Mouse (Mus musculus): ENCODE measurements around the gene Entpd2.

Entpd2 gene

GRCm38 (mm10) chr2:25395721-25396596, at the start of gene Entpd2:
Gene Entpd2, plus strand, starts transcription at chr2:25395874.
- DNase-seq (ENCODE audit: low spot score in 2 of 2) = no peak

- DNase-seq (ENCODE audit: low spot score in 2 of 2) = no peak
These were observed 47.5 kb upstream of the Entpd2 start for GRCm38 (mm10) chr2:25348162-25348561.

- DNase-seq (ENCODE audit: low spot score in 2 of 2) = no peak
These were observed 46.2 kb upstream of the Entpd2 start for GRCm38 (mm10) chr2:25349499-25349898.

- DNase-seq (ENCODE audit: low spot score in 2 of 2) = no peak
These were observed 45.0 kb upstream of the Entpd2 start for GRCm38 (mm10) chr2:25350701-25351100.

- DNase-seq (ENCODE audit: low spot score in 2 of 2) = no peak
These were observed 41.5 kb upstream of the Entpd2 start for GRCm38 (mm10) chr2:25354211-25354610.

GRCm38 (mm10) chr2:25355419-25356066, 40.1 kb upstream of the Entpd2 start:
- DNase-seq (ENCODE audit: low spot score in 2 of 2) = no peak

- peak; percentile 62 to 80 for DNase-seq (ENCODE audit: low spot score in 2 of 2)
These were observed 39.2 kb upstream of the Entpd2 start, which contains the start of gene Dpp7 for GRCm38 (mm10) chr2:25356208-25357079. Gene Dpp7, minus strand, starts transcription at chr2:25356359.

- no peak for DNase-seq (ENCODE audit: low spot score in 2 of 2)
These were observed 35.8 kb upstream of the Entpd2 start for GRCm38 (mm10) chr2:25359848-25360247.

- DNase-seq (ENCODE audit: low spot score in 2 of 2) = no peak
These were observed 32.0 kb upstream of the Entpd2 start for GRCm38 (mm10) chr2:25363478-25364178.

- no peak for DNase-seq (ENCODE audit: low spot score in 2 of 2)
These were observed 31.4 kb upstream of the Entpd2 start for GRCm38 (mm10) chr2:25364313-25364712.

- no peak for DNase-seq (ENCODE audit: low spot score in 2 of 2)
These were observed 30.9 kb upstream of the Entpd2 start for GRCm38 (mm10) chr2:25364761-25365090.

- peak; percentile 46 to 65 for DNase-seq (ENCODE audit: low spot score in 2 of 2)
These were observed 30.4 kb upstream of the Entpd2 start, which contains the start of gene Uap1l1 for GRCm38 (mm10) chr2:25365091-25365761. Gene Uap1l1, minus strand, starts transcription at chr2:25365682.

- DNase-seq (ENCODE audit: low spot score in 2 of 2) = no peak
These were observed 25.7 kb upstream of the Entpd2 start for GRCm38 (mm10) chr2:25369996-25370395.

- peak; percentile 78 to 85 for DNase-seq (ENCODE audit: low spot score in 2 of 2)
These were observed 23.7 kb upstream of the Entpd2 start, which contains the start of gene Sapcd2 for GRCm38 (mm10) chr2:25371764-25372643. Gene Sapcd2, plus strand, starts transcription at chr2:25372321.

GRCm38 (mm10) chr2:25372644-25373391, 22.9 kb upstream of the Entpd2 start:
- DNase-seq (ENCODE audit: low spot score in 2 of 2) = no peak

- no peak for DNase-seq (ENCODE audit: low spot score in 2 of 2)
These were observed 22.2 kb upstream of the Entpd2 start for GRCm38 (mm10) chr2:25373431-25373830.

GRCm38 (mm10) chr2:25376589-25376988, 19.1 kb upstream of the Entpd2 start:
- DNase-seq (ENCODE audit: low spot score in 2 of 2) = peak; percentile 30 to 37

GRCm38 (mm10) chr2:25384492-25384891, 11.2 kb upstream of the Entpd2 start:
- DNase-seq (ENCODE audit: low spot score in 2 of 2) = no peak

- DNase-seq (ENCODE audit: low spot score in 2 of 2) = no peak
These were observed 4.4 kb upstream of the Entpd2 start for GRCm38 (mm10) chr2:25391266-25391665.
